Mouse (Mus musculus) liver, adult 2 months (tissue): ENCODE results near the gene Slc16a4. TPM values are rescaled to one million over a fixed set of nuclear protein-coding genes. Genes with fewer than 3 reads are reported as not detected.
A peak's percentile ranks its signal among the peaks of the same experiment; 100 is the strongest.

ENCODE experiments used
- DNase-seq: peaks from one replicate; pipeline ENCODE4 v3.0.0-alpha.2; 2011; ENCODE audit warnings: low read depth, low spot score; ENCODE audit errors: extremely low read depth
- H3K27ac ChIP-seq: fragments of 200-500 bp; replicated peaks from 2 replicates; pipeline ENCODE4 v1.5.1; 2012; ENCODE audit warnings: low read depth, mild to moderate bottlenecking, control low read depth, inconsistent platforms, low read length; ENCODE audit not compliant: insufficient read depth
- H3K27me3 ChIP-seq: fragments of 200-500 bp; 2 replicates; pipeline ENCODE4 v1.6.1; 2012; ENCODE audit warnings: mild to moderate bottlenecking, moderate library complexity, low read length, inconsistent platforms; ENCODE audit not compliant: control insufficient read depth, insufficient read depth
- H3K36me3 ChIP-seq: fragments of 200-500 bp; 2 replicates; pipeline ENCODE4 v1.6.1; 2012; ENCODE audit warnings: low read length, inconsistent platforms; ENCODE audit not compliant: control insufficient read depth, insufficient read depth
- H3K4me1 ChIP-seq: fragments of 200-500 bp; 2 replicates; pipeline ENCODE4 v1.6.1; 2011; ENCODE audit warnings: low read length; ENCODE audit not compliant: control insufficient read depth, insufficient read depth
- H3K4me3 ChIP-seq: fragments of 200-500 bp; 2 replicates; pipeline ENCODE4 v1.5.1; 2011; ENCODE audit warnings: low read depth, mild to moderate bottlenecking, control low read depth, low read length, moderate library complexity; ENCODE audit not compliant: insufficient read depth
- H3K79me2 ChIP-seq: fragments of 200-500 bp; 2 replicates; pipeline ENCODE4 v1.6.1; 2012; ENCODE audit warnings: inconsistent platforms, mild to moderate bottlenecking, low read length, moderate library complexity; ENCODE audit not compliant: control insufficient read depth, insufficient read depth
- H3K9ac ChIP-seq: fragments of 200-500 bp; 2 replicates; pipeline ENCODE4 v1.6.1; 2012; ENCODE audit warnings: low read depth, mild to moderate bottlenecking, control low read depth, inconsistent platforms, low read length
- CTCF ChIP-seq: fragments of 200-500 bp; IDR thresholded peaks from 2 replicates; pipeline ENCODE4 v1.5.1; 2011; ENCODE audit warnings: low read depth, low read length, control low read depth
- POLR2A ChIP-seq: fragments of 200-500 bp; IDR thresholded peaks from 2 replicates; pipeline ENCODE4 v1.6.1; 2011; ENCODE audit warnings: low read length, control low read depth; ENCODE audit not compliant: insufficient read depth; ENCODE audit errors: extremely low read depth
- WGBS: fragments of 180-500 bp; shearing (Covaris S2); methylation state at CpG from one replicate; pipeline ENCODE4 v1.1.7; 2018; 5-methylcytosine and 5-hydroxymethylcytosine counted together
- polyA plus RNA-seq: library from polyadenylated mRNA; depleted of rRNA; stranded (reverse); fragments of >200 nt; gene quantifications from 2 replicates; pipeline ENCODE4 v1.2.3, GENCODE M21; 2012
- total RNA-seq: library from RNA; depleted of rRNA; stranded (reverse); fragments of >200 nt; gene quantifications from 2 replicates; pipeline ENCODE4 v1.2.3, GENCODE M21; 2014

The Slc16a4 gene
- total and polyA plus RNA-seq, 2 experiments = not detected

DNA sequence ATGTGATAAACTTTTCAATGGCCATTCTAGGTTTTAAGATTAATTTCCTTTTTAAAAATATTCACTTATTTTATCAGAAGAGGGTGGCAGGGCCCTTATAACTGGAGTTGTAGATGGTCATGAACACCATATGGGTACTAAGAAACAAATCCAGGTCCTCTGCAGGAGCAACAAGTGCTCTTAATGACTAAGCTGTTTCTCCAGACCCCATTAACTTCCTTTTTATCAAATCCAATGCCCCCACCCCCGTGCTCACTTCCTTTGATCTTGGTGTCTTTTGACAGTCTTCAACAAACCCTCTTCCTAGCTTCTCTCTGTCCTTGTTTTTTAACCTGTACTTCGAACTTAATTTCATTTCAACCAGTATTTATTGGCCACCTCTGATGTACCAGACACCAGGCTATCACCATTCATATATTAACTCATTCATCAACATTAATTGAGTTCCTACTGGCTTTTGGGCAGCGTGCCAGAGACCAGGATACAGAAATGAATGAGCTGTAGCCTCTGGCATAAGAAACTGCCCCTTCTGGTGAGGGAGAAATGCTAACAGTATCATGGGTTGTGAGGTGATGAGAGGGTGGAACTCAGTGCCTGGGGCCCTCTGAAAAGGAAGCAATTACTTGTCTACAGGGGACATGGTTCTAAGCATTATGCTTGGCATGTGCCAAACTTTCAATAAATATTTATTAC is 54.1 kb downstream of the Slc16a4 start:
- no peak for DNase-seq
- H3K4me3 ChIP-seq = no peak overlapping the region
- WGBS = 59% methylated on average over 3 of the region's 3 CpGs

DNA sequence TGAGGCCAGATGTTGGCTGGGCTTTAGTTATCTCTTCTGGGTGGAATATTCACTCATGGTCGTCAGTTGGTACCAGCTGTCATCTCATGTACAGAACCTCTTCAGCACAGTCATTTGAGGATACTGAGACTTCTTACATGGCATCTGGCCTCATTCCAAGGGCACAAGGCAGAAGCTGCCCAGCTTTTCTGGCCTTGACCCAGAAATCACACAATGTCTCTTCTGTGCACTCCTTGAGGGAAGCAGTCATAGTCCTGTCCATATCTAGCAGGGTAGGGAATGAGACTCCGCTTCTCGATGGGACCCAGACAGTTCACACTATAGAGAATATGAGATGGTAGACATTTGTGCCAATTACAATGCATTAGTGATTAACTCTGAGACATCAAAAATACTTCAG is 58.0 kb downstream of the Slc16a4 start:
- Histone ChIP-seq H3K27ac (no peak overlapping the region), H3K4me1 (no peaks in the 10 kb centered on the region; the same call in 1 of the 2 replicates), H3K9ac (no peak overlapping the region), H3K27me3 (no peaks in the 10 kb centered on the region), H3K4me3 (no peak overlapping the region), H3K79me2 (no peaks in the 10 kb centered on the region), H3K36me3 (no peaks in the 10 kb centered on the region)
- 79% methylated on average over 3 of the region's 3 CpGs for WGBS
- TF ChIP-seq POLR2A = no peak
- peak; percentile 36 for DNase-seq

More for the DNA sequence above, 54.1 kb downstream of the Slc16a4 start:
- Histone ChIP-seq H3K79me2 (no peaks in the 10 kb centered on the region), H3K36me3 (no peaks in the 10 kb centered on the region), H3K27ac (no peak overlapping the region), H3K4me1 (no peaks in the 10 kb centered on the region; the same call in 1 of the 2 replicates), H3K9ac (no peak overlapping the region), H3K27me3 (no peaks in the 10 kb centered on the region)
- no peak for TF ChIP-seq POLR2A
- TF ChIP-seq CTCF = no peak

DNA sequence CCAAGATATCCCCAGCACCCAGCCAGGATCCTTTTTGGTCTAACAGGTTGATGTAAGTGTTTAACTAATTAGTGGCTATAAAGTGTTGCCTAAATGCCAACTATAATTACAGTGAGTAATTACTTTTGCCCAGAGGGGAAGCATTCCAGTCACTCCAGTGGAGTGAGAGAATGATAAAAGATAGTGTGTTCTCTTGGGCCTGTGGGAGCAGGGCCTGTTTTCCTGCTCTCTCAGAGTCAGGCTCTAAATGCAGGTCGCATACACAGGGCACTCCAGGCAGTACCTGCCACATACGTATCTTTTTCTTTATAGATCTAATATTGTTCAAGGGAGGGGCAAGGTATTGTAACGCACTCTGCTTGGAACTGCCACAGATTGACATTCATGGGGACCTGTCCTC is 60.7 kb downstream of the Slc16a4 start:
- TF ChIP-seq POLR2A (no peak), CTCF (no peak)
- Histone ChIP-seq H3K79me2 (no peaks in the 10 kb centered on the region), H3K36me3 (no peaks in the 10 kb centered on the region), H3K4me1 (no peaks in the 10 kb centered on the region; the same call in 1 of the 2 replicates), H3K4me3 (no peak overlapping the region), H3K9ac (no peak overlapping the region), H3K27me3 (no peaks in the 10 kb centered on the region), H3K27ac (no peak overlapping the region)
- WGBS = 83% methylated on average over 3 of the region's 3 CpGs
- no peak for DNase-seq

- Histone ChIP-seq H3K36me3 (no peaks in the 10 kb centered on the region), H3K4me3 (no peak overlapping the region), H3K4me1 (no peaks in the 10 kb centered on the region; the same call in 1 of the 2 replicates), H3K27me3 (no peaks in the 10 kb centered on the region), H3K9ac (no peak overlapping the region), H3K27ac (no peak overlapping the region), H3K79me2 (no peaks in the 10 kb centered on the region)
- DNase-seq = no peak
- 92% methylated on average over 6 of the region's 6 CpGs for WGBS
- TF ChIP-seq CTCF = no peak
Measured at GRCm38 (mm10) chr3:107355618-107356260, 64.7 kb downstream of the Slc16a4 start.

DNA sequence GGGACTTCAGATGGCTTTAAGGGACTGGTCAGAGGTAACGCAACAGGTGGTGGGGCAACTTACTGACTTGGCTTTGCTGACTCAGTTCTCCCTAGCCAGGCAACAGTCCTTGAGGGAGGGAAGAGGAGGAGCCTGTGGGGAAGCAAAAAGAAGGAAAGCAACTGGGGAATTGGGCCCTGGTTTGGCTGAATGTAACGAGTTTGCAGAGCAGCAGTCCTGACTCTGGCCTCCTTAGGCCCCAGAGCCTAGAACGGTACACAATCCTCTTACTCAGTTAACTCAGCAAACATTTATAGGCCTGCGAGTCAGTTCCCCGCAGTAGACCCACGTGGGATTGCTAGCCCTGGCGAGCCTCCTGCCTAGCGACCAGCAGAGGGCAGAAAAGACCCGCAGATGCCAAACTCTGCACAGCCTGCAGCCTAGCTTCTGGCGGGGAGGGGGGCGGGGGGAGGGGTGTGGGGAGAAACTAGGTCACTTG is 66.0 kb downstream of the Slc16a4 start:
- peak; percentile 69 for DNase-seq
- Histone ChIP-seq H3K9ac (peak overlapping the region; percentile 57), H3K4me1 (no peaks in the 10 kb centered on the region; the same call in 1 of the 2 replicates), H3K79me2 (no peaks in the 10 kb centered on the region), H3K4me3 (peak overlapping the region; percentile 25; the same call in 1 of the 2 replicates), H3K27me3 (no peaks in the 10 kb centered on the region), H3K36me3 (no peaks in the 10 kb centered on the region), H3K27ac (no peak overlapping the region)
- TF ChIP-seq POLR2A (no peak), CTCF (peak; percentile 86)
- 2% methylated on average over 11 of the region's 11 CpGs for WGBS
